Mouse (Mus musculus) liver, adult 2 months (tissue): ENCODE results near the gene Ccdc136.

Source experiments
- CTCF ChIP-seq: fragments of 200-500 bp; IDR thresholded peaks from 2 replicates; pipeline ENCODE4 v1.5.1; 2011; ENCODE audit warnings: low read depth, low read length, control low read depth
- POLR2A ChIP-seq: fragments of 200-500 bp; IDR thresholded peaks from 2 replicates; pipeline ENCODE4 v1.6.1; 2011; ENCODE audit warnings: low read length, control low read depth; ENCODE audit not compliant: insufficient read depth; ENCODE audit errors: extremely low read depth

- TF ChIP-seq POLR2A = no peak
- TF ChIP-seq CTCF = no peak
Observed at GRCm38 (mm10) chr6:29461502-29461901, 65.4 kb downstream of the Ccdc136 start.
